Mouse (Mus musculus) liver, postnatal 0 days (tissue): ENCODE data around the gene Styxl1.

Experiments used
- CTCF ChIP-seq: sonication (generic); IDR thresholded peaks from 2 replicates; pipeline ENCODE4 v1.5.1; 2016; ENCODE audit warnings: antibody characterized with exemption, low read depth
- EP300 ChIP-seq: IDR thresholded peaks from 2 replicates; pipeline ENCODE4 v1.6.1; 2016; ENCODE audit warnings: antibody characterized with exemption, low read depth, mild to moderate bottlenecking

DNA sequence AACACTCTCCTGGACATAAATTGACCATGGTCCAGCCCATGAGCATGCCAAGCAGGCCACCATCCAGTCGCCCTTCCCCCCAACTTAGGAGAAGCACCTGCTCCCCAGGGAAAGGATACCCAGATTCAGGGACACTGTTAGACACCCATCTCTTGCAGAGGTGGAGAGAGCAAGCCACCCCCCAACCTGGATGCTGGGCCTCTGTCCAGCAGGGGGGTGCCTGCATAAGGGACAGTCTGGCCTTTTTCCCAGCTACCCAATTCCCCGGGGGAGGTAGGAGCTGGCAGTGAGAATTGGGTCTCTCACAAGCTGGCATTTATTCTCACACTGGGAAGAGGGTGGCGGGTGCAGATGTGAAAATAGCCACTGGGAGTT is 29.1 kb upstream of the Styxl1 start:
- no peak for TF ChIP-seq EP300
- no peak for TF ChIP-seq CTCF
